Mouse (Mus musculus) liver, embryonic 14.5 days (tissue): Measurements from ENCODE around the gene Inafm1. TPM values are rescaled to one million over a fixed set of nuclear protein-coding genes. Genes with fewer than 3 reads are reported as not detected.
A peak's percentile ranks its signal among the peaks of the same experiment; 100 is the strongest.

Experiments
- ATAC-seq: fragments of 200-750 bp; cut with Nextera tagmentation; 2 replicates; pipeline ENCODE4 v1.8.0; 2017; ENCODE audit warnings: moderate number of reproducible peaks, mild to moderate bottlenecking, moderate library complexity; ENCODE audit not compliant: insufficient read depth
- DNase-seq, 3 experiments: peaks; one replicate each; pipeline ENCODE4 v3.0.0-alpha.2; 2012 to 2013; ENCODE audit warnings: low read depth in 3 of 3, low spot score in 3 of 3
- H3K27ac ChIP-seq: fragments of 300-500 bp; sonication (generic); 2 replicates; pipeline ENCODE4 v1.5.1; 2014; ENCODE audit warnings: moderate library complexity, mild to moderate bottlenecking, control low read depth, inconsistent platforms
- H3K27me3 ChIP-seq: fragments of 300-500 bp; sonication (generic); 2 replicates; pipeline ENCODE4 v1.6.1; 2014; ENCODE audit warnings: mild to moderate bottlenecking, low read length, moderate library complexity; ENCODE audit not compliant: control insufficient read depth, insufficient read depth
- H3K36me3 ChIP-seq: fragments of 300-500 bp; sonication (generic); replicated peaks from 2 replicates; pipeline ENCODE4 v1.6.1; 2014; ENCODE audit warnings: low read depth; ENCODE audit not compliant: control insufficient read depth, insufficient read depth
- H3K4me1 ChIP-seq, 2 experiments: fragments of 200-500 bp in 1 of 2; fragments of 300-500 bp in 1 of 2; sonication (generic) in 1 of 2; replicated peaks; 2 replicates each; pipeline ENCODE4 v1.6.1; 2012 to 2014; ENCODE audit warnings: antibody characterized with exemption in 1 of 2, inconsistent platforms in 1 of 2, low read length in 1 of 2; ENCODE audit not compliant: control insufficient read depth in 2 of 2, insufficient read depth in 2 of 2
- H3K4me2 ChIP-seq: fragments of 300-500 bp; sonication (generic); 2 replicates; pipeline ENCODE4 v1.6.1; 2014; ENCODE audit warnings: low read depth, mild to moderate bottlenecking, control low read depth, moderate library complexity
- H3K4me3 ChIP-seq, 2 experiments: fragments of 200-500 bp in 1 of 2; fragments of 300-500 bp in 1 of 2; sonication (generic) in 1 of 2; 2 replicates each; pipeline ENCODE4 v1.5.1; 2012 to 2014; ENCODE audit warnings: low read depth in 2 of 2, low read length in 2 of 2, mild to moderate bottlenecking in 2 of 2, control low read depth in 1 of 2, inconsistent platforms in 1 of 2, moderate library complexity in 1 of 2; ENCODE audit not compliant: insufficient read depth in 1 of 2
- H3K9ac ChIP-seq: fragments of 300-500 bp; sonication (generic); replicated peaks from 2 replicates; pipeline ENCODE4 v1.6.1; 2014; ENCODE audit warnings: mild to moderate bottlenecking, control low read depth, moderate library complexity
- H3K9me3 ChIP-seq: fragments of 300-500 bp; sonication (generic); 2 replicates; pipeline ENCODE4 v1.6.1; 2016; ENCODE audit warnings: low read length, mixed read lengths; ENCODE audit not compliant: control insufficient read depth
- CTCF ChIP-seq: IDR thresholded peaks from 2 replicates; pipeline ENCODE4 v1.5.1; 2016; ENCODE audit warnings: antibody characterized with exemption, low read depth, control low read depth
- EP300 ChIP-seq: IDR thresholded peaks from 2 replicates; pipeline ENCODE4 v1.6.1; 2016; ENCODE audit warnings: antibody characterized with exemption, low read depth
- WGBS: fragments of 180-500 bp; shearing (Covaris S2); extraction: QIAGEN DNeasy Blood & Tissue Kit; methylation state at CpG from one replicate; pipeline ENCODE4 v1.1.7; 2014; ENCODE audit not compliant: insufficient replicate concordance; 5-methylcytosine and 5-hydroxymethylcytosine counted together
- polyA plus RNA-seq, 2 experiments: library from polyadenylated mRNA; depleted of rRNA in 1 of 2; stranded (reverse) in 1 of 2; unstranded in 1 of 2; fragments of >200 nt; fragmentation: Nextera tagmentation in 1 of 2; extraction: Ambion mirVana in 1 of 2; gene quantifications; 2 replicates each; pipeline versions ENCODE4 v1.2.1 to v1.2.3; 2012 to 2014

Inafm1 gene
- polyA plus RNA-seq, 2 experiments, result 3.5 to 7.9 TPM

- no peak for ATAC-seq
- TF ChIP-seq EP300 (no peak), CTCF (no peak)
- Histone ChIP-seq H3K9ac (no peak overlapping the region; the same call in 1 of the 2 replicates), H3K9me3 (no peaks in the 10 kb centered on the region), H3K4me1 (peaks cover 9 to 15% of the 10 kb centered on the region in 2 experiments), H3K27ac (peak overlapping the region; percentile 77), H3K4me3 (peak overlapping the region; percentile 63 to 84; a peak in 3 of 4 replicates), H3K4me2 (peak overlapping the region; percentile 81), H3K36me3 (peaks cover 37% of the 10 kb centered on the region), H3K27me3 (no peaks in the 10 kb centered on the region)
- DNase-seq, result no peak
- WGBS, result 70% methylated on average over 9 of the region's 9 CpGs
Measured at GRCm38 (mm10) chr7:16284904-16285303, 11.5 kb upstream of the Inafm1 start.

- Histone ChIP-seq H3K9ac (no peak overlapping the region), H3K4me1 (peaks cover 9 to 15% of the 10 kb centered on the region in 2 experiments), H3K27ac (no peak overlapping the region), H3K36me3 (peaks cover 37% of the 10 kb centered on the region), H3K27me3 (no peaks in the 10 kb centered on the region), H3K9me3 (no peaks in the 10 kb centered on the region), H3K4me3 (no peak overlapping the region), H3K4me2 (no peak overlapping the region)
- WGBS, result 87% methylated on average over 8 of the region's 8 CpGs
- ATAC-seq (no peak), DNase-seq (no peak)
- no peak for TF ChIP-seq CTCF
- no peak for TF ChIP-seq EP300
Measured at GRCm38 (mm10) chr7:16284001-16284400, 10.6 kb upstream of the Inafm1 start.

GRCm38 (mm10) chr7:16282334-16282733, 8.9 kb upstream of the Inafm1 start:
- peaks cover 39% of the 10 kb centered on the region for H3K36me3 ChIP-seq
- peaks cover 9 to 15% of the 10 kb centered on the region in 2 experiments for H3K4me1 ChIP-seq
- H3K27me3 ChIP-seq, result no peaks in the 10 kb centered on the region
- DNase-seq, result no peak
- H3K4me3 ChIP-seq, result no peak overlapping the region
- no peak for TF ChIP-seq CTCF
- TF ChIP-seq EP300, result no peak
- no peak overlapping the region for H3K4me2 ChIP-seq
- no peak for ATAC-seq
- no peaks in the 10 kb centered on the region for H3K9me3 ChIP-seq
- H3K27ac ChIP-seq, result no peak overlapping the region
- 91% methylated on average over 13 of the region's 13 CpGs for WGBS
- no peak overlapping the region for H3K9ac ChIP-seq

- Histone ChIP-seq H3K36me3 (peaks cover 44% of the 10 kb centered on the region), H3K4me1 (peaks cover 10 to 19% of the 10 kb centered on the region in 2 experiments), H3K27ac (no peak overlapping the region), H3K4me3 (no peak overlapping the region), H3K9me3 (no peaks in the 10 kb centered on the region), H3K4me2 (no peak overlapping the region), H3K27me3 (no peaks in the 10 kb centered on the region), H3K9ac (no peak overlapping the region)
- 87% methylated on average over 11 of the region's 11 CpGs for WGBS
- no peak for TF ChIP-seq CTCF
- ATAC-seq (no peak), DNase-seq (no peak)
Measured at GRCm38 (mm10) chr7:16280721-16281120, 7.3 kb upstream of the Inafm1 start.

GRCm38 (mm10) chr7:16274922-16275890, 1.8 kb upstream of the Inafm1 start:
- ATAC-seq (no peak), DNase-seq (peak in 1 of 3 experiments; percentile 49)
- H3K4me1 ChIP-seq, result peaks cover 25 to 29% of the 10 kb centered on the region in 2 experiments
- H3K27me3 ChIP-seq, result no peaks in the 10 kb centered on the region
- TF ChIP-seq CTCF, result 0 out of 2 replicates have a peak, but pooled peaks have one; percentile 1
- peak; percentile 41 for TF ChIP-seq EP300
- H3K36me3 ChIP-seq, result peaks cover 11% of the 10 kb centered on the region
- WGBS, result 37% methylated on average over 10 of the region's 10 CpGs
- H3K4me2 ChIP-seq, result peak overlapping the region; percentile 96
- H3K27ac ChIP-seq, result peak overlapping the region; percentile 82
- H3K4me3 ChIP-seq, result peak overlapping the region; percentile 0 to 73; a peak in 3 of 4 replicates
- peak overlapping the region; percentile 84 for H3K9ac ChIP-seq
- no peaks in the 10 kb centered on the region for H3K9me3 ChIP-seq
